Mouse (Mus musculus): ENCODE data around the gene Ets1. TPM values are rescaled to one million over a fixed set of nuclear protein-coding genes. Genes with fewer than 3 reads are reported as not detected.

Gene Ets1
- polyA plus RNA-seq, 1 experiment = 7.4 TPM

DNA sequence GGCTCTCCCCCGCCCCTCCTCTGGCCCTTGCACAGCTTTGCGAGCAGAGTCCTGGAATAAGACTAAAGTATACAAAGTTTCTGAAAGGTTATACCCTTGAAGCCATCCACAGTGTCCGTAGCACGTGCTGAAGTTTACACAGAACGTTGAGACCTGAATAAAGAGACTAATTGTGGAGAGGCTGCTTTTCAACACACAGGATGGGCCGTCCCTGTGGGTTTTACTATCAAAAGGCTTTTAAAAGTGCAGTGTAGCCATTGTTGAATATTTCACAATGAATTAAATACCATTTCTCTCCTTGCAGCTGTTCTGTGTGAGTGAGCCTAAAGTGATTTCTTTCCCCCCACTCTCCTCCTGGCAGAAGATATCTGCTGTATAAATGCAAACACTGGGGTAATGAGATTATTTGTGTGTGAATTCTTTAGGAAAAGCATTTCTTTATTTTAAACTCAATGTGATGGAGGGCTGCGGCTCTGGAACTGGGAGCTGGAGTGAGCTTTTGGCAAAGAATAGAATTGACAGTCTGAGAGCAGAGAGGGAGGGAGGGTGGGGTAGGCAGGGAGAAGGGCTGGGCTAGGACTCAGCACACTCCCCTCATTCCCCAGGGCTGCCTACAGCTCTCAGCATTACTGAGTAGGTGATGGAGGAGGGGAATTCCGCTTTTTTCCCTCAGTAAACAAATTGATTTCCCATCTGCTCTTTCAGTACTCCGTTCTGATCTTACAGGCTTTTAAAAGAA, 39.8 kb downstream of the Ets1 start:
- peak overlapping the region; percentile 81; the same call in 1 of the 2 replicates for H3K27ac ChIP-seq (ENCODE audit: insufficient read depth, low read depth, low read length)
- H3K4me1 ChIP-seq (ENCODE audit: control insufficient read depth, insufficient read depth, low read length) = peaks cover 49% of the 10 kb centered on the region
- H3K4me3 ChIP-seq (ENCODE audit: insufficient read depth, low read length) = no peak overlapping the region
- TF ChIP-seq CTCF (IDR thresholded peaks at IDR 0.05; ENCODE audit: low read depth, low read length) = no peak
- TF ChIP-seq POLR2A (IDR thresholded peaks at IDR 0.05; ENCODE audit: borderline replicate concordance, low read depth, low read length) = no peak

GRCm38 (mm10) chr9:32676480-32676879, 40.5 kb downstream of the Ets1 start:
- Histone ChIP-seq H3K4me3 (ENCODE audit: insufficient read depth, low read length) (no peak overlapping the region), H3K27ac (ENCODE audit: insufficient read depth, low read depth, low read length) (peak overlapping the region; percentile 81), H3K4me1 (ENCODE audit: control insufficient read depth, insufficient read depth, low read length) (peaks cover 51% of the 10 kb centered on the region)
- TF ChIP-seq POLR2A (IDR thresholded peaks at IDR 0.05; ENCODE audit: borderline replicate concordance, low read depth, low read length) = no peak
- TF ChIP-seq CTCF (IDR thresholded peaks at IDR 0.05; ENCODE audit: low read depth, low read length) = no peak

- Histone ChIP-seq H3K4me1 (ENCODE audit: control insufficient read depth, insufficient read depth, low read length) (peaks cover 47% of the 10 kb centered on the region), H3K4me3 (ENCODE audit: insufficient read depth, low read length) (no peak overlapping the region), H3K27ac (ENCODE audit: insufficient read depth, low read depth, low read length) (no peak overlapping the region)
- TF ChIP-seq CTCF (IDR thresholded peaks at IDR 0.05; ENCODE audit: low read depth, low read length) (no peak), POLR2A (IDR thresholded peaks at IDR 0.05; ENCODE audit: borderline replicate concordance, low read depth, low read length) (no peak)
Measured at GRCm38 (mm10) chr9:32677646-32678045, 41.6 kb downstream of the Ets1 start.

DNA sequence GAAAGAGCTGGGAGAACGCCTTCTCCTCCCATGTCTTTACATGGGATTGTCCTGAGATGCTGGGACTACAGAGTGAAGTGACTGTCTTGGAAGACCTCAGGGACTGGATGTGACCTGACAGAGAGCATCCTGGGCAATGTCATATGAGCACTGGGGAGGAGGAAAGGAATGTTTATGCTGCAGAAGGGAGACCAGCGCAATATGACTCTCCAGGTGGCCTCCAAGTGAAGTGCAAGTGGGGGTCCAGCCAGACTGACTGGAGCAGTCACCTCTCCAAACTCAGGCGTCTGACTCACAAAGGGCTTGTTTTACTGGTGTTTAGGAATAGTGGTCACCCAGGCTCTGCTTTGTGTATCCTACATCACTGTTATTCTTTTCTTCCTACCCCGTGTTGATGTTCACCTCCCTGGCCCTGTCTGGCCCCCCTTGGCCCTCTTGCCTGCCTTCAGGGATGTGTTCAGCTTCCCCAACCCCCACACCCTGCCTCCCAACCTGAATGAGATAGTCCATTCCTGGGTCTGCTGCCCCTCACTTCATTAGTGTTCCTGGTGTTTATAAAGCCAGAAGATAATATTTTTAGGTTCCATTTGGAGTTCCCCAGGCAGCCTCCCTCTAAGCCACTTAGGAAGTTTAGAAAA, 42.2 kb downstream of the Ets1 start:
- Histone ChIP-seq H3K4me3 (ENCODE audit: insufficient read depth, low read length) (no peak overlapping the region), H3K27ac (ENCODE audit: insufficient read depth, low read depth, low read length) (no peak overlapping the region), H3K4me1 (ENCODE audit: control insufficient read depth, insufficient read depth, low read length) (peaks cover 41% of the 10 kb centered on the region)
- no peak for TF ChIP-seq POLR2A (IDR thresholded peaks at IDR 0.05; ENCODE audit: borderline replicate concordance, low read depth, low read length)
- TF ChIP-seq CTCF (IDR thresholded peaks at IDR 0.05; ENCODE audit: low read depth, low read length) = no peak

- H3K4me1 ChIP-seq (ENCODE audit: control insufficient read depth, insufficient read depth, low read length) = peaks cover 39% of the 10 kb centered on the region
- peak overlapping the region; percentile 70 for H3K27ac ChIP-seq (ENCODE audit: insufficient read depth, low read depth, low read length)
- no peak overlapping the region for H3K4me3 ChIP-seq (ENCODE audit: insufficient read depth, low read length)
- no peak for TF ChIP-seq CTCF (IDR thresholded peaks at IDR 0.05; ENCODE audit: low read depth, low read length)
- no peak for TF ChIP-seq POLR2A (IDR thresholded peaks at IDR 0.05; ENCODE audit: borderline replicate concordance, low read depth, low read length)
Measured at GRCm38 (mm10) chr9:32679531-32679930, 43.5 kb downstream of the Ets1 start.

- TF ChIP-seq POLR2A (IDR thresholded peaks at IDR 0.05; ENCODE audit: borderline replicate concordance, low read depth, low read length) (no peak), CTCF (IDR thresholded peaks at IDR 0.05; ENCODE audit: low read depth, low read length) (no peak)
- Histone ChIP-seq H3K27ac (ENCODE audit: insufficient read depth, low read depth, low read length) (peak overlapping the region; percentile 70), H3K4me3 (ENCODE audit: insufficient read depth, low read length) (no peak overlapping the region), H3K4me1 (ENCODE audit: control insufficient read depth, insufficient read depth, low read length) (peaks cover 44% of the 10 kb centered on the region)
Measured at GRCm38 (mm10) chr9:32680201-32680600, 44.2 kb downstream of the Ets1 start.

DNA sequence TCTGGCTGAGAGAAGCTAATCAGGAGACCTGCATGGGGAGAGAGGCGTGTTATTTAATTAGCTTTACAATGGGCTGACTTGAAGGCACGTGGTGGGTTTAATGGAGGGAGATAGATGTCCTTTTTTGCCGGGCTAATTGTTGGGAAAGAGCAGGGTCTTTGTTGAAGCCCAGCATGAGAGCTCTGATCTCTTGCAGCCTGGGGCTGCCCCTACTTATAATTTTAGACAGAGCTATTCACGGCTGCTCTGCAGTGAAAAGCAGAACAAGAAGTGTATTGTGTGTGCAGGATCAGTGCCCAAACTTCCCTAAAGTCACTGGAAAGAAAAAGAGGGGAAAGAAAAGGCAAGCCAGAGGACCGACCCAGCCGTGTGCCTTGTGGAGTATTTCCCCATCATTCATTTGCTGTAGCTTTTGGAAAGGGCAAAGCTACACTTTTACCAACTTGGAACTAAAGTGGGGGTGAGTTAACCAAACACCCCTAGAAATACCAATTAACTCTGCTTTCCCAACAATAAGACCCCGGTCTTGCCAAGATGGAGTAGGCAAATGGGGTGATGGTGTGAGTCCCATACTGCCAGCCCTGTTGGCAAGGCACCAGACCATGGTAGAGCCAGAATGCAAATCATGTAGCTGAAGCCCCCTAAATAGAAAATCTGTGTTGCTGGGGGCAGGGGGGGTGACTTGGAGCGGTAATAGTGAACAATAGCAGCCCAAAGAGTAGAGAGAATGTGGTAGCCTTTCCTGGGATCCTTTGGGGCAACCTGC, 50.0 kb downstream of the Ets1 start:
- Histone ChIP-seq H3K27ac (ENCODE audit: insufficient read depth, low read depth, low read length) (peak overlapping the region; percentile 83), H3K4me3 (ENCODE audit: insufficient read depth, low read length) (no peak overlapping the region), H3K4me1 (ENCODE audit: control insufficient read depth, insufficient read depth, low read length) (peaks cover 24% of the 10 kb centered on the region)
- TF ChIP-seq POLR2A (IDR thresholded peaks at IDR 0.05; ENCODE audit: borderline replicate concordance, low read depth, low read length) = no peak
- TF ChIP-seq CTCF (IDR thresholded peaks at IDR 0.05; ENCODE audit: low read depth, low read length) = no peak

DNA sequence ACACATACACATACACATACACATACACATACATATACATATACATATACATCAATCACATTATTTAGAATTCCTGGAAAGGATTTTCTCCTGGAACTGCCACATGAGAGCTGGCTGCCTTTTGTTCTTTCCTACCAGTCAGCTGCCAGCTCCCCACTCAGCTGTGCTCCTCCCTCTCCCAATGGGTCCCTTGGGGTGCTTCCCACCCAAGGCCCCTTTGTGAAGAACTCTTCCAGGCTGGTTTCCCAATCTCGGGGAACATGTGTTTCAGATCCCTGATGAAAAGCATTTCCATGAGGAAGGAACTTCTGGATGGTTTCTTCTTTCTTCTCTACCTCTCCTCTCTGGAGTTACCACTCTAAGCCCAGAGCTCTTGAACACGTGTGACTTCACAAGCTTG, 52.3 kb downstream of the Ets1 start:
- peaks cover 20% of the 10 kb centered on the region for H3K4me1 ChIP-seq (ENCODE audit: control insufficient read depth, insufficient read depth, low read length)
- TF ChIP-seq CTCF (IDR thresholded peaks at IDR 0.05; ENCODE audit: low read depth, low read length) (no peak), POLR2A (IDR thresholded peaks at IDR 0.05; ENCODE audit: borderline replicate concordance, low read depth, low read length) (no peak)
- H3K4me3 ChIP-seq (ENCODE audit: insufficient read depth, low read length) = no peak overlapping the region
- H3K27ac ChIP-seq (ENCODE audit: insufficient read depth, low read depth, low read length) = no peak overlapping the region

DNA sequence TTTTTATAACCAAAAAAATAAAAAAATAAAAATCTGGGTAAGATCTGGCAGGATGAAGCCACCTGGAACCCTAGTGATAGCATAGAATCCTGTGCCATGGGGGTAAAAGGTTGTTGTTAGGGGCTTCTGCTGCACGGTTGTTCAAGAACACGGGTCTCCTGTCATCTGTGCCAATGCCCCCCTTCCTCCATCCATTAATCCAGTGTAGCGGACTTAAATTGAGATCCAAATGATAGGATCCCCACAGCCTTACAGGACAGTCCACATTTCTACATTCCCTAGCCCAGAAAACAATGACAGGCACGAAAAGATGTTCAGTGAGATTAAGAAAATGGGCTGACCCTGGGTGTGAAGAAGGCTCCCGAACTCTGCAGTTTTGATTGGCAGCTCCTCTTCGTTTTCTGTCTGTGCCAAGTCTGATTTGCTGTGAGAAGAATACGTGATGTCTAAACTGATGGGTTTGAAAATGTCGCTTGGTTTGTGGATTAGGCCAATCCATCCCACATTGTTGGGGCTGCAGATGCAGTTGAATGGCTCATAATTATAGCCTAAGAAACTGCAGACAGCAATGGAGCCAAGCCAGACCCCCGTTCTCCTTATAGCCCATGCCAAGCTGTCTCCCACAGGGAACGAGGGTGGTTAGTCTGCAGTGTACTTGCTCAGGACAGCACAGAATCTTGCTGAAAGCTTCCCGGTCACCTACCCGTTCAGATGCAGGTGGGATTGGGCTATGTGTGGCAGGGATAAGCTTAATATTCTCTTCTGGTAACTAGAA, 55.3 kb downstream of the Ets1 start:
- TF ChIP-seq POLR2A (IDR thresholded peaks at IDR 0.05; ENCODE audit: borderline replicate concordance, low read depth, low read length) (no peak), CTCF (IDR thresholded peaks at IDR 0.05; ENCODE audit: low read depth, low read length) (no peak)
- peaks cover 4% of the 10 kb centered on the region for H3K4me1 ChIP-seq (ENCODE audit: control insufficient read depth, insufficient read depth, low read length)
- H3K27ac ChIP-seq (ENCODE audit: insufficient read depth, low read depth, low read length) = no peak overlapping the region

More for the DNA sequence above, 55.3 kb downstream of the Ets1 start:
- H3K4me3 ChIP-seq (ENCODE audit: insufficient read depth, low read length) = no peak overlapping the region

All from bone marrow macrophage, adult 2 months (primary cell).